Mouse (Mus musculus): ENCODE data around the gene Lrrc8d.

GRCm38 (mm10) chr5:105805955-105806354, 106.2 kb downstream of the Lrrc8d start:
- no peak for TF ChIP-seq POLR2A (IDR thresholded peaks at IDR 0.05; ENCODE audit: extremely low read depth, insufficient read depth, low read length)
- TF ChIP-seq CTCF (IDR thresholded peaks at IDR 0.05; ENCODE audit: low read depth, low read length) = no peak
